Mouse (Mus musculus) erythroblast, embryonic 14.5 days (primary cell): ENCODE results near the gene Slc8a1. TPM values are rescaled to one million over a fixed set of nuclear protein-coding genes. Genes with fewer than 3 reads are reported as not detected.

Source experiments
- H3K27me3 ChIP-seq: 2 replicates; pipeline ENCODE4 v1.6.1; 2012; ENCODE audit warnings: inconsistent platforms; ENCODE audit not compliant: control insufficient read depth
- H3K36me3 ChIP-seq: 2 replicates; pipeline ENCODE4 v1.6.1; 2012; ENCODE audit warnings: mild to moderate bottlenecking, inconsistent platforms; ENCODE audit not compliant: control insufficient read depth
- H3K4me1 ChIP-seq: 2 replicates; pipeline ENCODE4 v1.6.1; 2012; ENCODE audit warnings: inconsistent platforms; ENCODE audit not compliant: control insufficient read depth
- H3K4me3 ChIP-seq: replicated peaks from 2 replicates; pipeline ENCODE3; 2012; ENCODE audit warnings: moderate library complexity, mild to moderate bottlenecking, inconsistent platforms
- H3K9me3 ChIP-seq: 2 replicates; pipeline ENCODE4 v1.6.1; 2012; ENCODE audit warnings: low read length, inconsistent platforms, mixed read lengths; ENCODE audit not compliant: control insufficient read depth
- GATA1 ChIP-seq: IDR thresholded peaks from 2 replicates; pipeline ENCODE4 v1.6.1; 2012; ENCODE audit warnings: low read length, inconsistent platforms, mixed read lengths
- TAL1 ChIP-seq: IDR thresholded peaks from 3 replicates; pipeline ENCODE4 v1.6.1; 2012; ENCODE audit warnings: low read length, inconsistent platforms, mixed read lengths
- polyA plus RNA-seq: library from polyadenylated mRNA; stranded (reverse); fragments of >175 nt; gene quantifications from 2 replicates; pipeline ENCODE4 v1.2.3, GENCODE M21; 2012

The Slc8a1 gene
- polyA plus RNA-seq, 1 experiment = not detected

DNA sequence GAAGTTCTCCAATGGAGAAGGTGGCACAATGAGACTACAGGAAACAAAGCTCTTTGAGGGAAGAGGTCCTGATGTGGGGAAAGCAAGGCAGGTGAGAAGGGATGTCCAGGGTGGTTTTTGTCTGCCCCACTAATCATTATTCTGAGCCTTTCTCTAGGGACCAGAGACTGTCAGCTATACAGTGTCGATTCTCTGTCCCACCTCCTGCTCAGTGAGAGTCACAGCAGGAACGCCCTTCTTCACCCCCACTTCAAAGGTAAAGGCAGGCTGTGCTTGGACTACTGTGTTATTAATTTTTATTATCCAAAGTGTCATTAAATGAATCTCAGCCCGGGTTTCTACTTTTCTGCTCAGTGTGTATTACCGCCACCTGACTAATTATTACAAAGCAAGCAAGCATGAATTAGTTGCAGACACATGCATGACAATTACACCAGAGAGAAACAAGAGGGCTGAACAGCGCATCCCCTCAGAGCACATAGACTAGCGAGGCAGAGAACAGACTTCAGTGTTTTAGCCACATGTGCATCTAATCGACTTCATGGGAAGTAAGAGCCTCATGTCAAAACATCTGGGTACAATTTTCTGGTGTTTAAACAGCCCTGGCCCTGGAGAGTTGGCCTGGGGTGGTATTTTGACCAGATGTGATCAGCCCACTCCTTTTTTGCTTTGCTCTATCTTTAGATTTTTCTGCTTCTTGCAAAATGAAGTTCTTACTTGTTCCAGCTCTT is 402.0 kb downstream of the Slc8a1 start:
- no peaks in the 10 kb centered on the region for H3K27me3 ChIP-seq
- peaks cover 3% of the 10 kb centered on the region; the same call in 1 of the 2 replicates for H3K9me3 ChIP-seq
- no peaks in the 10 kb centered on the region for H3K36me3 ChIP-seq
- no peaks in the 10 kb centered on the region for H3K4me1 ChIP-seq
- no peak overlapping the region for H3K4me3 ChIP-seq
- TF ChIP-seq TAL1 = no peak
- TF ChIP-seq GATA1 = no peak

- Histone ChIP-seq H3K36me3 (no peaks in the 10 kb centered on the region), H3K4me3 (no peak overlapping the region), H3K4me1 (no peaks in the 10 kb centered on the region), H3K27me3 (no peaks in the 10 kb centered on the region), H3K9me3 (peaks cover 3% of the 10 kb centered on the region; the same call in 1 of the 2 replicates)
- no peak for TF ChIP-seq GATA1
- TF ChIP-seq TAL1 = no peak
These were observed 402.7 kb downstream of the Slc8a1 start for GRCm38 (mm10) chr17:81335526-81335925.
